Mouse (Mus musculus): ENCODE measurements around the gene Adsl.

Gene Adsl

GRCm38 (mm10) chr15:81006127-81006735 lies 57.9 kb downstream of the Adsl start:
- in situ Hi-C loops (cut with MboI; ENCODE audit: low sequenced_read_pairs) = no loop called here

- in situ Hi-C loops (cut with MboI; ENCODE audit: low sequenced_read_pairs) = no loop called here
These were observed 59.0 kb downstream of the Adsl start for GRCm38 (mm10) chr15:81007339-81007738.

- in situ Hi-C loops (cut with MboI; ENCODE audit: low sequenced_read_pairs) = no loop called here
These were observed 59.6 kb downstream of the Adsl start for GRCm38 (mm10) chr15:81007905-81008304.

GRCm38 (mm10) chr15:81008689-81009123 lies 60.4 kb downstream of the Adsl start:
- in situ Hi-C loops (cut with MboI; ENCODE audit: low sequenced_read_pairs) = no loop called here

- in situ Hi-C loops (cut with MboI; ENCODE audit: low sequenced_read_pairs) = no loop called here
These were observed 61.8 kb downstream of the Adsl start for GRCm38 (mm10) chr15:81010114-81010513.

- in situ Hi-C loops (cut with MboI; ENCODE audit: low sequenced_read_pairs) = no loop called here
These were observed 63.2 kb downstream of the Adsl start for GRCm38 (mm10) chr15:81011523-81011922.

- in situ Hi-C loops (cut with MboI; ENCODE audit: low sequenced_read_pairs) = no loop called here
These were observed 64.1 kb downstream of the Adsl start for GRCm38 (mm10) chr15:81012359-81012758.

- in situ Hi-C loops (cut with MboI; ENCODE audit: low sequenced_read_pairs) = no loop called here
These were observed 64.9 kb downstream of the Adsl start for GRCm38 (mm10) chr15:81013186-81013585.

GRCm38 (mm10) chr15:81015068-81015744 lies 66.9 kb downstream of the Adsl start:
- in situ Hi-C loops (cut with MboI; ENCODE audit: low sequenced_read_pairs) = no loop called here

- in situ Hi-C loops (cut with MboI; ENCODE audit: low sequenced_read_pairs) = no loop called here
These were observed 68.2 kb downstream of the Adsl start for GRCm38 (mm10) chr15:81016488-81016887.

- in situ Hi-C loops (cut with MboI; ENCODE audit: low sequenced_read_pairs) = no loop called here
These were observed 69.0 kb downstream of the Adsl start for GRCm38 (mm10) chr15:81017308-81017707.
